Mouse (Mus musculus): ENCODE results near the gene Gm10153. TPM values are rescaled to one million over a fixed set of nuclear protein-coding genes. Genes with fewer than 3 reads are reported as not detected.

The Gm10153 gene
- polyA plus RNA-seq, 1 experiment from 2014 or later = not detected

Other genes with a start within 250 kb of the Gm10153 start
- 0.43 and 0.64 TPM in 2 replicates for gene Brsk2, start 240.6 kb downstream of the Gm10153 start, polyA plus RNA-seq (2016; fragmentation: Nextera tagmentation; extraction: Ambion mirVana)
- 67.8 and 74.4 TPM in 2 replicates for gene Mob2, start 129.3 kb downstream of the Gm10153 start, polyA plus RNA-seq (2016; fragmentation: Nextera tagmentation; extraction: Ambion mirVana)
- gene Dusp8, start 94.5 kb downstream of the Gm10153 start, polyA plus RNA-seq (2016; fragmentation: Nextera tagmentation; extraction: Ambion mirVana) = 0.26 and 0.34 TPM in 2 replicates
- gene Gm45618, start 69.7 kb downstream of the Gm10153 start, polyA plus RNA-seq (2016; fragmentation: Nextera tagmentation; extraction: Ambion mirVana) = not detected in 2 replicates
- not detected in 2 replicates for gene Gm39115, start 54.4 kb downstream of the Gm10153 start, polyA plus RNA-seq (2016; fragmentation: Nextera tagmentation; extraction: Ambion mirVana)
- not detected in 2 replicates for gene Gm45337, start 45.8 kb downstream of the Gm10153 start, polyA plus RNA-seq (2016; fragmentation: Nextera tagmentation; extraction: Ambion mirVana)
- not detected in 2 replicates for gene Gm29735, start 33.3 kb downstream of the Gm10153 start, polyA plus RNA-seq (2016; fragmentation: Nextera tagmentation; extraction: Ambion mirVana)
- gene Gm4553, start 24.6 kb downstream of the Gm10153 start, polyA plus RNA-seq (2016; fragmentation: Nextera tagmentation; extraction: Ambion mirVana) = not detected in 2 replicates
- gene Krtap5-2, start 14.4 kb downstream of the Gm10153 start, polyA plus RNA-seq (2016; fragmentation: Nextera tagmentation; extraction: Ambion mirVana) = not detected in 2 replicates
- gene Krtap5-3, start 11.0 kb upstream of the Gm10153 start, polyA plus RNA-seq (2016; fragmentation: Nextera tagmentation; extraction: Ambion mirVana) = not detected in 2 replicates
- gene Gm7579, start 21.5 kb upstream of the Gm10153 start, polyA plus RNA-seq (2016; fragmentation: Nextera tagmentation; extraction: Ambion mirVana) = not detected in 2 replicates
- gene Krtap5-5, start 39.6 kb upstream of the Gm10153 start, polyA plus RNA-seq (2016; fragmentation: Nextera tagmentation; extraction: Ambion mirVana) = not detected in 2 replicates
- not detected in 2 replicates for gene Gm40460, start 50.7 kb upstream of the Gm10153 start, polyA plus RNA-seq (2016; fragmentation: Nextera tagmentation; extraction: Ambion mirVana)
- gene Gm2431, start 68.0 kb upstream of the Gm10153 start, polyA plus RNA-seq (2016; fragmentation: Nextera tagmentation; extraction: Ambion mirVana) = not detected in 2 replicates
- not detected in 2 replicates for gene Gm4559, start 84.0 kb upstream of the Gm10153 start, polyA plus RNA-seq (2016; fragmentation: Nextera tagmentation; extraction: Ambion mirVana)
- not detected in 2 replicates for gene Krtap5-1, start 106.7 kb upstream of the Gm10153 start, polyA plus RNA-seq (2016; fragmentation: Nextera tagmentation; extraction: Ambion mirVana)
- gene Krtap5-4, start 113.2 kb upstream of the Gm10153 start, polyA plus RNA-seq (2016; fragmentation: Nextera tagmentation; extraction: Ambion mirVana) = not detected in 2 replicates
- gene Ifitm10, start 183.4 kb upstream of the Gm10153 start, polyA plus RNA-seq (2016; fragmentation: Nextera tagmentation; extraction: Ambion mirVana) = 0.53 and 0.73 TPM in 2 replicates
- gene Gm49369, start 192.3 kb upstream of the Gm10153 start, polyA plus RNA-seq (2016; fragmentation: Nextera tagmentation; extraction: Ambion mirVana) = 0.63 and 1.1 TPM in 2 replicates
- gene Ctsd, start 197.6 kb upstream of the Gm10153 start, polyA plus RNA-seq (2016; fragmentation: Nextera tagmentation; extraction: Ambion mirVana) = 121 and 132 TPM in 2 replicates
- gene Syt8, start 244.5 kb upstream of the Gm10153 start, polyA plus RNA-seq (2016; fragmentation: Nextera tagmentation; extraction: Ambion mirVana) = 0.25 TPM in 1 of 2 replicates, not detected in the other